Mouse (Mus musculus) lung, embryonic 14.5 days (tissue): ENCODE results near the gene E2f8. TPM values are rescaled to one million over a fixed set of nuclear protein-coding genes. Genes with fewer than 3 reads are reported as not detected.

Source experiments
- ATAC-seq: fragments of 200-750 bp; cut with Nextera tagmentation; 2 replicates; pipeline ENCODE4 v1.8.0; 2017; ENCODE audit warnings: mild to moderate bottlenecking, moderate TSS enrichment, moderate library complexity; ENCODE audit not compliant: insufficient read depth
- DNase-seq: peaks from one replicate; pipeline ENCODE4 v3.0.0-alpha.2; 2015
- H3K27ac ChIP-seq: fragments of 300-500 bp; sonication (generic); 2 replicates; pipeline ENCODE4 v1.5.1; 2014; ENCODE audit warnings: low read depth, mild to moderate bottlenecking, moderate library complexity
- H3K27me3 ChIP-seq: fragments of 300-500 bp; sonication (generic); 2 replicates; pipeline ENCODE4 v1.6.1; 2014; ENCODE audit warnings: low read length, control low read depth; ENCODE audit not compliant: insufficient read depth
- H3K36me3 ChIP-seq: fragments of 300-500 bp; sonication (generic); 2 replicates; pipeline ENCODE4 v1.6.1; 2014; ENCODE audit warnings: control low read depth; ENCODE audit not compliant: insufficient read depth
- H3K4me1 ChIP-seq: fragments of 300-500 bp; sonication (generic); 2 replicates; pipeline ENCODE4 v1.6.1; 2014; ENCODE audit warnings: antibody characterized with exemption, control low read depth; ENCODE audit not compliant: insufficient read depth
- H3K4me2 ChIP-seq: fragments of 300-500 bp; sonication (generic); 2 replicates; pipeline ENCODE4 v1.6.1; 2014; ENCODE audit warnings: mild to moderate bottlenecking
- H3K4me3 ChIP-seq: fragments of 300-500 bp; sonication (generic); 2 replicates; pipeline ENCODE4 v1.5.1; 2014; ENCODE audit warnings: low read depth, low read length
- H3K9ac ChIP-seq: fragments of 300-500 bp; sonication (generic); 2 replicates; pipeline ENCODE4 v1.6.1; 2014
- H3K9me3 ChIP-seq: fragments of 300-500 bp; sonication (generic); 2 replicates; pipeline ENCODE4 v1.6.1; 2016; ENCODE audit warnings: low read depth, low read length, control low read depth
- CTCF ChIP-seq: IDR thresholded peaks from 2 replicates; pipeline ENCODE4 v1.5.1; 2016; ENCODE audit warnings: antibody characterized with exemption, low read depth
- WGBS: fragments of 180-500 bp; shearing (Covaris S2); extraction: QIAGEN DNeasy Blood & Tissue Kit; methylation state at CpG from one replicate; pipeline ENCODE4 v1.1.7; 2014; 5-methylcytosine and 5-hydroxymethylcytosine counted together
- polyA plus RNA-seq: library from polyadenylated mRNA; unstranded; fragments of >200 nt; fragmentation: Nextera tagmentation; extraction: Ambion mirVana; gene quantifications from 2 replicates; pipeline ENCODE4 v1.2.1, GENCODE M21; 2014

E2f8 gene
- polyA plus RNA-seq, 1 experiment from 2014 or later, result 27.8 TPM

- Histone ChIP-seq H3K9me3 (no peaks in the 10 kb centered on the region), H3K4me1 (0 out of 2 replicates have a peak, but pooled peaks cover 2% of the 10 kb centered on the region), H3K27ac (peak overlapping the region; percentile 93), H3K27me3 (no peaks in the 10 kb centered on the region), H3K4me3 (peak overlapping the region; percentile 80), H3K4me2 (peak overlapping the region; percentile 96), H3K9ac (peak overlapping the region; percentile 95), H3K36me3 (peaks cover 28% of the 10 kb centered on the region)
- no peak for TF ChIP-seq CTCF
- under 1% methylated on average over 72 of the region's 77 CpGs for WGBS
- ATAC-seq (peak; percentile 97), DNase-seq (peak; percentile 100)
Measured at GRCm38 (mm10) chr7:48880591-48881481, 560 bp downstream of the E2f8 start.

- ATAC-seq, result no peak
- Histone ChIP-seq H3K27me3 (no peaks in the 10 kb centered on the region), H3K36me3 (peaks cover 41% of the 10 kb centered on the region), H3K27ac (no peak overlapping the region), H3K4me1 (0 out of 2 replicates have a peak, but pooled peaks cover 2% of the 10 kb centered on the region), H3K4me2 (peak overlapping the region; percentile 96), H3K9ac (peak overlapping the region; percentile 46), H3K9me3 (no peaks in the 10 kb centered on the region), H3K4me3 (peak overlapping the region; percentile 80)
- 50% methylated on average over 3 of the region's 3 CpGs for WGBS
- no peak for TF ChIP-seq CTCF
- DNase-seq, result no peak
Measured at GRCm38 (mm10) chr7:48879574-48879973, 1.8 kb downstream of the E2f8 start.

- WGBS, result 55% methylated on average over 15 of the region's 15 CpGs
- Histone ChIP-seq H3K9me3 (no peaks in the 10 kb centered on the region), H3K27ac (no peak overlapping the region), H3K4me1 (0 out of 2 replicates have a peak, but pooled peaks cover 2% of the 10 kb centered on the region), H3K4me2 (no peak overlapping the region), H3K27me3 (no peaks in the 10 kb centered on the region), H3K4me3 (no peak overlapping the region), H3K36me3 (peaks cover 58% of the 10 kb centered on the region), H3K9ac (no peak overlapping the region)
- no peak for TF ChIP-seq CTCF
- no peak for ATAC-seq
- no peak for DNase-seq
Measured at GRCm38 (mm10) chr7:48877786-48878390, 3.5 kb downstream of the E2f8 start.

- WGBS, result 69% methylated on average over 4 of the region's 4 CpGs
- no peak overlapping the region for H3K4me2 ChIP-seq
- ATAC-seq (no peak), DNase-seq (peak; percentile 88)
- H3K36me3 ChIP-seq, result peaks cover 71% of the 10 kb centered on the region
- 0 out of 2 replicates have a peak, but pooled peaks cover 2% of the 10 kb centered on the region for H3K4me1 ChIP-seq
- H3K27ac ChIP-seq, result no peak overlapping the region
- H3K9me3 ChIP-seq, result no peaks in the 10 kb centered on the region
- peak; percentile 78 for TF ChIP-seq CTCF
- H3K4me3 ChIP-seq, result no peak overlapping the region
- H3K27me3 ChIP-seq, result no peaks in the 10 kb centered on the region
- H3K9ac ChIP-seq, result no peak overlapping the region
Measured at GRCm38 (mm10) chr7:48876526-48876925, 4.9 kb downstream of the E2f8 start.

- Histone ChIP-seq H3K27me3 (no peaks in the 10 kb centered on the region), H3K4me3 (no peak overlapping the region), H3K9ac (no peak overlapping the region), H3K9me3 (no peaks in the 10 kb centered on the region), H3K4me1 (0 out of 2 replicates have a peak, but pooled peaks cover 2% of the 10 kb centered on the region), H3K27ac (no peak overlapping the region), H3K4me2 (no peak overlapping the region), H3K36me3 (peaks cover 85% of the 10 kb centered on the region)
- 92% methylated on average over 14 of the region's 14 CpGs for WGBS
- TF ChIP-seq CTCF, result no peak
- DNase-seq, result no peak
- no peak for ATAC-seq
Measured at GRCm38 (mm10) chr7:48875096-48875495, 6.3 kb downstream of the E2f8 start.

GRCm38 (mm10) chr7:48871292-48871691, 10.1 kb downstream of the E2f8 start:
- ATAC-seq, result no peak
- Histone ChIP-seq H3K4me3 (no peak overlapping the region), H3K27me3 (no peaks in the 10 kb centered on the region), H3K9me3 (no peaks in the 10 kb centered on the region), H3K9ac (no peak overlapping the region), H3K4me2 (no peak overlapping the region), H3K4me1 (no peaks in the 10 kb centered on the region), H3K36me3 (peaks cover 100% of the 10 kb centered on the region), H3K27ac (no peak overlapping the region)
- no peak for TF ChIP-seq CTCF
- 90% methylated on average over 11 of the region's 11 CpGs for WGBS
- DNase-seq, result no peak

- Histone ChIP-seq H3K4me3 (no peak overlapping the region), H3K9me3 (no peaks in the 10 kb centered on the region), H3K4me2 (no peak overlapping the region), H3K27me3 (no peaks in the 10 kb centered on the region), H3K36me3 (peaks cover 100% of the 10 kb centered on the region), H3K27ac (no peak overlapping the region), H3K9ac (no peak overlapping the region), H3K4me1 (no peaks in the 10 kb centered on the region)
- no peak for TF ChIP-seq CTCF
- 91% methylated on average over 21 of the region's 21 CpGs for WGBS
- ATAC-seq (no peak), DNase-seq (no peak)
Measured at GRCm38 (mm10) chr7:48870579-48871180, 10.7 kb downstream of the E2f8 start.
